Mouse (Mus musculus) stomach, postnatal 0 days (tissue): ENCODE results near the gene Ntf3. TPM values are rescaled to one million over a fixed set of nuclear protein-coding genes. Genes with fewer than 3 reads are reported as not detected.

Experiments used
- ATAC-seq: fragments of 200-750 bp; cut with Nextera tagmentation; 2 replicates; pipeline ENCODE4 v1.8.0; 2017; ENCODE audit not compliant: low FRiP score, low TSS enrichment
- DNase-seq: peaks from one replicate; pipeline ENCODE4 v3.0.0-alpha.2; 2016; ENCODE audit warnings: low spot score
- H3K27ac ChIP-seq: fragments of 300-500 bp; sonication (generic); replicated peaks from 2 replicates; pipeline ENCODE4 v1.5.1; 2014; ENCODE audit warnings: mild to moderate bottlenecking, control low read depth
- H3K27me3 ChIP-seq: fragments of 300-500 bp; sonication (generic); 2 replicates; pipeline ENCODE4 v1.6.1; 2014; ENCODE audit warnings: low read length; ENCODE audit not compliant: control insufficient read depth, insufficient read depth
- H3K36me3 ChIP-seq: fragments of 300-500 bp; sonication (generic); 2 replicates; pipeline ENCODE4 v1.6.1; 2014; ENCODE audit warnings: low read length, mixed read lengths; ENCODE audit not compliant: control insufficient read depth, insufficient read depth
- H3K4me1 ChIP-seq: fragments of 300-500 bp; sonication (generic); replicated peaks from 2 replicates; pipeline ENCODE4 v1.6.1; 2014; ENCODE audit warnings: antibody characterized with exemption; ENCODE audit not compliant: control insufficient read depth, insufficient read depth
- H3K4me2 ChIP-seq: fragments of 300-500 bp; sonication (generic); replicated peaks from 2 replicates; pipeline ENCODE4 v1.6.1; 2014; ENCODE audit warnings: low read depth, mild to moderate bottlenecking, control low read depth, moderate library complexity
- H3K4me3 ChIP-seq: fragments of 300-500 bp; sonication (generic); 2 replicates; pipeline ENCODE4 v1.5.1; 2014; ENCODE audit warnings: low read depth, low read length, control low read depth
- H3K9ac ChIP-seq: fragments of 300-500 bp; sonication (generic); 2 replicates; pipeline ENCODE4 v1.6.1; 2014; ENCODE audit warnings: mild to moderate bottlenecking, low read length, control low read depth, mixed read lengths
- H3K9me3 ChIP-seq: fragments of 300-500 bp; sonication (generic); 2 replicates; pipeline ENCODE4 v1.6.1; 2016; ENCODE audit warnings: low read length; ENCODE audit not compliant: control insufficient read depth
- CTCF ChIP-seq: IDR thresholded peaks from 2 replicates; pipeline ENCODE4 v1.5.1; 2016; ENCODE audit warnings: antibody characterized with exemption, low read depth, mild to moderate bottlenecking, moderate library complexity
- EP300 ChIP-seq: optimal IDR thresholded peaks from 2 replicates; pipeline ENCODE3; 2016; ENCODE audit warnings: antibody characterized with exemption
- WGBS: fragments of 180-500 bp; shearing (Covaris S2); extraction: QIAGEN DNeasy Blood & Tissue Kit; methylation state at CpG from one replicate; pipeline ENCODE4 v1.1.7; 2014; 5-methylcytosine and 5-hydroxymethylcytosine counted together
- polyA plus RNA-seq: library from polyadenylated mRNA; unstranded; fragments of >200 nt; fragmentation: Nextera tagmentation; extraction: Ambion mirVana; gene quantifications from 2 replicates; pipeline ENCODE4 v1.2.1, GENCODE M21; 2015

The Ntf3 gene
- polyA plus RNA-seq, 1 experiment from 2014 or later = 8.9 TPM

DNA sequence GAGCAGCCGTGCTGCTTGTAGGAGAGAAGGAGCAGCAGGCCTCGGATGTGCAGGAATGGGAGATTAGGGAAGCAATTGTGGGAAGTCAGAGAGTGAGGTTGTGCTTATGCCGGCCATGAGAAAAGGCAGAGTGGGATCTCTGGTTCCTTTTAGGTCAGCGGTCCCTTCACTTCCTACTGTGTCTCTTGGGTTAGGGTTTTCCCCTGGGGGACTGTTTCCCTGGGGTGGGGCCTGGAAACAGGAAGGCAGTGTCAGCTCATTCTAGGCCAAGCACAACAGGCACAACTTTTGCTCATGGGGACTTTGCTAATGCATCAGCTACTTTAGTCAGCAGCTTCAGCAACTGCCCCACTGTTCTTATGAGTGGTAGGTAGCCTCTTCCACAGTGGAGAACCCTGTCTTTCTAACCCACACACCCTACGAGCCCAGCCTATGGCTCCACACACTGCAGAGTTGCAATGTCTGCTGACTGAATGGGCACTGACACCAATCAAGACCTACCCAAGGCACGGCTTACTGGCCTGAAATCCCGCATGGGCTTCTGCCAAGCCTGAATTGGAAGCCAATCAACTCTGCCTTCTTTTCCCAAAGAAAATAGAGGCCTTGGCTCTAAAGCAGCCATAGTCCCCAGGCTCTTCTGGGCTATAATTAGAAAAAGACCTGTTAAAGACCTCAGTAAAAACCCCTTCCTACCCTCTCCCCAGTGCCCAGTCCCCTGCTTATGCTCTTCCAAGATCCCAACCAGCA is 60.5 kb downstream of the Ntf3 start:
- Histone ChIP-seq H3K4me2 (no peak overlapping the region), H3K27me3 (no peaks in the 10 kb centered on the region), H3K36me3 (no peaks in the 10 kb centered on the region), H3K4me3 (no peak overlapping the region), H3K9ac (no peak overlapping the region), H3K4me1 (no peaks in the 10 kb centered on the region), H3K9me3 (no peaks in the 10 kb centered on the region), H3K27ac (no peak overlapping the region)
- DNase-seq = no peak
- WGBS = 73% methylated on average over 7 of the region's 7 CpGs
- no peak for ATAC-seq
- TF ChIP-seq EP300 = no peak
- no peak for TF ChIP-seq CTCF

GRCm38 (mm10) chr6:126105083-126105740 is 61.5 kb downstream of the Ntf3 start:
- Histone ChIP-seq H3K27ac (no peak overlapping the region), H3K27me3 (no peaks in the 10 kb centered on the region), H3K9ac (no peak overlapping the region), H3K9me3 (no peaks in the 10 kb centered on the region), H3K4me1 (no peaks in the 10 kb centered on the region), H3K4me3 (no peak overlapping the region), H3K36me3 (no peaks in the 10 kb centered on the region), H3K4me2 (no peak overlapping the region)
- 77% methylated on average over 12 of the region's 12 CpGs for WGBS
- TF ChIP-seq EP300 = no peak
- no peak for TF ChIP-seq CTCF
- ATAC-seq (no peak), DNase-seq (no peak)

DNA sequence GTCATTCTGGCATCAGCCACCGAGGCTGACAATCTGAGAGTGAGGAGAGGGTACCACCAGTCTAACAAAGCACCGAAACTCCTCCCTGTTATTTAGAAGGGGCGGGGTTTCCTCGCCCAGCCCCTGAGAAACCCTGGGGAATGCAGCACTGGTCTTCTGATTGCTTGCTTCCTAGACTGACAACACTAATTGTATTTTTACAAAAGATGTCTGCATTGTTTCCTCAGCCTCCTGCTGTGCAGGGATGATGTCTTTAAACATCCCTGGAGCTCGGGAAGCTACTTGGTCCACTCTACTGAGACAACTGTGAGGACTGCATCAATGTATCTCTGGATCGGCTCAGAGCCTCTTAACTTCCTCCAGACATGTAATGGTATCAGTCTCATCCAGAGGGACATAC is 64.1 kb downstream of the Ntf3 start:
- Histone ChIP-seq H3K36me3 (no peaks in the 10 kb centered on the region), H3K4me3 (no peak overlapping the region), H3K9me3 (no peaks in the 10 kb centered on the region), H3K4me2 (no peak overlapping the region), H3K4me1 (no peaks in the 10 kb centered on the region), H3K9ac (no peak overlapping the region), H3K27ac (no peak overlapping the region), H3K27me3 (no peaks in the 10 kb centered on the region)
- WGBS = 73% methylated on average over 6 of the region's 6 CpGs
- ATAC-seq (no peak), DNase-seq (no peak)
- no peak for TF ChIP-seq EP300
- no peak for TF ChIP-seq CTCF

DNA sequence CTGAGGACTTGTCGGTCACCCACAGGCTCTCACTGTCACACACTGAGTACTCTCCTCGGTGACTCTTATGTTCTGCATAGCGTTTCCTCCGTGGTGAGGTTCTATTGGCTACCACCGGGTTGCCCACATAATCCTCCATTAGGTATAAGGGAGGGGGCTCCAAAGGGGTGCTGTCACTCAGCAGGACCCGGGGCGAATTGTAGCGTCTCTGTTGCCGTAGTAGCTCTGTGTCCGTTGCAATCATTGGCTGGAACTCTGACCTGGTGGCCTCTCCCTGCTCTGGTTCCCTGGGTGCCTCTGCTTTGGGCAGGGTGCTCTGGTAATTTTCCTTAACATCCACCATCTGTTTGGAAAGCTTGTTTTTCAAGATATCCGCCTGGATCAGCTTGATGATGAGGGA is 64.7 kb downstream of the Ntf3 start:
- Histone ChIP-seq H3K4me1 (no peaks in the 10 kb centered on the region), H3K27me3 (no peaks in the 10 kb centered on the region), H3K4me3 (no peak overlapping the region), H3K36me3 (no peaks in the 10 kb centered on the region), H3K9ac (no peak overlapping the region), H3K27ac (no peak overlapping the region), H3K9me3 (no peaks in the 10 kb centered on the region), H3K4me2 (no peak overlapping the region)
- DNase-seq (no peak), ATAC-seq (no peak)
- TF ChIP-seq CTCF (no peak), EP300 (no peak)
- 90% methylated on average over 11 of the region's 11 CpGs for WGBS

GRCm38 (mm10) chr6:126100579-126100978 is 66.1 kb downstream of the Ntf3 start:
- Histone ChIP-seq H3K36me3 (no peaks in the 10 kb centered on the region), H3K27me3 (no peaks in the 10 kb centered on the region), H3K9me3 (no peaks in the 10 kb centered on the region), H3K4me2 (no peak overlapping the region), H3K9ac (no peak overlapping the region), H3K27ac (no peak overlapping the region), H3K4me3 (no peak overlapping the region), H3K4me1 (0 out of 2 replicates have a peak, but pooled peaks cover 2% of the 10 kb centered on the region)
- TF ChIP-seq CTCF (no peak), EP300 (no peak)
- ATAC-seq (no peak), DNase-seq (no peak)
- WGBS = 100% methylated on average over 1 of the region's 1 CpGs

DNA sequence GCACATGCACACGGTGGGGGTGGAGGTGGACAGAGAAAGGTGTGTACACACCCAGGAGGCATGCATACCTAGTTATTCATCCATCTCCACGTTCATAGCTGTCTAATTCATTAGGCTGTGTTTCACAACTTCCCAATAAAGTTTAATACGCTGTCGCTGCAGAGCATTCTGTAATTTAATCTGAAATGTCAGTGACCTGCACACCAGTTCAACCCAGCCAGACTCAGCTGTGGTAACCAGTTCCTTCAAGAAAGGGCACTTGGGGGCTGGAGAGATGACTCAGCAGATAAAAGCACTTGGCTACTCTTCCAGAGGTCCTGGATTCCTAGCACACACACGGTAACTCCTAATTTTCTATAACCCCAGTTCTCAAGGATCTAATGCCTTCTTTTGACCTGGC is 69.2 kb downstream of the Ntf3 start:
- no peak overlapping the region for H3K4me2 ChIP-seq
- no peak overlapping the region for H3K4me3 ChIP-seq
- 49% methylated on average over 5 of the region's 5 CpGs for WGBS
- H3K9me3 ChIP-seq = no peaks in the 10 kb centered on the region
- H3K36me3 ChIP-seq = no peaks in the 10 kb centered on the region
- no peaks in the 10 kb centered on the region for H3K27me3 ChIP-seq
- ATAC-seq = no peak
- DNase-seq = no peak
- 0 out of 2 replicates have a peak, but pooled peaks cover 2% of the 10 kb centered on the region for H3K4me1 ChIP-seq
- H3K9ac ChIP-seq = no peak overlapping the region
- no peak for TF ChIP-seq EP300
- no peak for TF ChIP-seq CTCF
- H3K27ac ChIP-seq = no peak overlapping the region
